Mouse (Mus musculus) right cerebral cortex, postnatal 10 days (tissue): ENCODE data around the gene Fam160b1.

Source experiments
- DNase-seq, 2 experiments: peaks; one replicate each; pipeline ENCODE4 v3.0.0; 2021; ENCODE audit warnings: low spot score in 2 of 2

The Fam160b1 gene

DNA sequence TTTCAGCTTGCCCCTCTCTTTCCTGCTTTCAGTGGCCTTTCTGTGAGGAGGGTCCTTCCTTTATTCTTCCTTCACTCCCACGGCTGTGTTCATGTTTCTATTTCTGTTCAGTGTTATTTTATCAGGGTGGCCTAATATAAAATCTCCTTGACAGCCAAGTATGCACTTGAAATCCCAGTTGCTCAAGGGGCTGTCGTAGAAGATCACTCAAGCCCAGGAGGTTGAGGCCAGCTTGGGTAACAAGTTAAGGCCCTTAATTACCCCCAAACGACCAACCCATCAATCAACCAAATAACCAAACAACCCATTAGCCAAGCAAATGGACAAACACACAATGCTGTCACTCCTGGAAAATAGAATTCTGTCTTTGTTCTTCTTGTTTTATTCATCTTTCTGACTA, 62.9 kb downstream of the Fam160b1 start:
- no peak for DNase-seq

DNA sequence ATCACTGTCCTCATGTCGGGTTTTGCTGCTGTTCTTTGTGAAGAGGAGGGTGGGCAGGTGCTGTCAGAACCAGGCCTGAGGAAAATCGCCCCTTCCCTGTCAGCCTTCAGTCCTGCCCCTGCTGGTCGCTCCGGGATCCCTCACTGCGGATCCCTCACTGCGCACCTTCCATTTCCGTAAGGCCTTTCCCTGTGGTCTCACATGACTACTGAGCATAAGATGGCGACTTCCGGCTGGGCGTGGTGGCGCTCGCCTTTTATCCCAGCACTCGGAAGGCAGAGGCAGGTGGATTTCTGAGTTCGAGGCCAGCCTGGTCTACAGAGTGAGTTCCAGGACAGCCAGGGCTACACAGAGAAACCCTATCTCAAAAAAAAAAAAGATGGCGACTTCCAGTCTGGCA, 64.8 kb downstream of the Fam160b1 start:
- no peak for DNase-seq

DNA sequence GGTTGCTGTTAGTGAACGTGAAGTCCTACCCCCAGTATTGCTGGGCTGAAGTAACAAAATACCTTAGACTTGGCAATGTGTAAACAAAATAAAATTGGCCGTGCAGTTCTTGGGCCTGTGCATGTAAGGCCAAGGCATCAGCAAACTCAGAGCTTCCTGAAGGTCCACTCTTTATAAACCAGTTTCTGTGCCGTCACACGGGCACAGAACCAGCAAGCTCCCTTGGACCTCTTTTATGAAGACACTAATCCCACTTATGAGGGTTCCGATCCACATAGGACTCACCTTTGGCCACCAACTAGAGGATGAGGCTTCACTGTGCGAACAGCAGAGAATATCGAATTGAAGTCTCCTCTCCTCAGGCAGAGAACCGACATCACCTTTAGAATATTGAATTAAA, 66.4 kb downstream of the Fam160b1 start:
- DNase-seq = no peak

GRCm38 (mm10) chr19:57427756-57428438, 67.4 kb downstream of the Fam160b1 start:
- DNase-seq = no peak

DNA sequence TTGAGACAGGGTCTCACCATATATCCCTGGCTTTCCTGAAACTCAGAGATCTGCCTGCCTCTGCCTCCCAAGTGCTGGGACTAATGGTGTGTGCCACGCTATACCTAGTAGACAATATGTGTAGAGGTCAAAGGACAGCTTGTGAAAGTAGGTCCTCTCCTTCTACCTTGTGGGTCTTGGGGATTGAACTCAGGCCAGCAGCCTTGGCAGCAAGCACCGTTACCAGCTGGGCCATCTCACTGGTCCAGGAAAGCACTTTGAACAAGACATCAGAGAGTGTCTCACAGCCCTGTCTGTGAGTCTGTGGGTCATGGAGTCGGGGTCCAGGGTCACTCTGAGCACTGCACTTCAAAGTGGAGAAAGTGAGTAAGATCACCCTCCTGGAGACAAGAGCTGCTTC, 68.2 kb downstream of the Fam160b1 start:
- no peak for DNase-seq

GRCm38 (mm10) chr19:57429926-57430325, 69.4 kb downstream of the Fam160b1 start:
- no peak for DNase-seq

DNA sequence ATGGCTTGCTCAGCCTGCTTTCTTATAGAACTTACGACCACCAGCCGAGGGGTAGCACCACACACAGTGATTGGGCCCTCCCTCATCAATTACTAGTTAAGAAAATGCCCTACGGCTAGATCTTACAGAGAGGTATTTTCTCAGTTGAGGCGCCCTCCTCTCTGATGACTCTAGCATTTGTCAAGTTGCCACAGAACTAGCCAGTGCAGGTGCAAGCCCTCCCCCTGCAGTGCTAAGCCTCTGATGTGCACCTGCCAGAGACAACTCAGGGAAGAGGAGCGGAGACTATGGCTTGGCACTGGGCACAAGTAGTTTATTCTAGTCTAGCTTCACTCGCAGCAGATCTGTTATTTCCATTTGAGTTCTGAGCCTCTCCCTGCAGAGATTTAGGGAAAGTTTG, 71.0 kb downstream of the Fam160b1 start:
- no peak for DNase-seq

DNA sequence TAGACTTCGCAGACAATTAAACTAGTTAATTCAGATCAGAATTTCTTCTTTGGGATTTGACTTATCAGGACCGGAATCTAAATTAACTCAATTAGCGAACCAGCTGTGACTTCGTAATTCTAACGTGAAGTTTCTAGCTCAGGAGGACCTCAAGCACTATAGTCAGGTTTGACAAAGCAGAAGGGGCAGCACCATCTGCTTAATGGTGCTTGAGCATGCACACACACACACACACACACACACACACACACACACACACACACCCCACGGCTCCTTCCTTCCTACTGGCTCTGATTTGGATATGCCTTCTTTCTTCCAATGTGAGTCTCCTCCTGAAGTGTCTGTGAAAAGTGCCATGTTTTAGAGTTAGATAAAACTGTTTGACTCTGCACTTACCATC, 73.5 kb downstream of the Fam160b1 start:
- DNase-seq = no peak

DNA sequence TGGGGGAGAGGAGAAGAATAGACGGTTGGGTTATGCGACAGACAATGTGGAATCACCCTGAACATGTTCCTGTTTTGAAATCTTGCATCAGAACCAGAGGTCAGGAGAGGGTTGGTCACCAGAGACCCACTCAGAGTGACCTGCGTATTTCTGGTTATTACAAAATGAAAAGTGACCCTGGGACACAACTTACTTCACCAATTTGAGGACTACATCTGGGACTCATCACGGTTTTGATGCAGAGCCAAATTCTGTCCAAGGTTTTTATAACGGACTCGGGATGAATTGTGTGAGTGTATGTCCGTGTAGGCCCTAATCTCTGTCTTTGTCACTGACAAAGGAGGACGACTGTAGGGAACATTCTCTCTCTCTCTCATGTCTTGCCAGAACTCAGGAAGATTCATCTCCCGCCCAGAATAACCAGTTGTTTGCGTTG, 76.1 kb downstream of the Fam160b1 start:
- no peak for DNase-seq

GRCm38 (mm10) chr19:57437042-57437441, 76.6 kb downstream of the Fam160b1 start:
- no peak for DNase-seq
